Mouse (Mus musculus): ENCODE results near the gene Pigr.

The Pigr gene

GRCm38 (mm10) chr1:130829906-130830830, 3.7 kb downstream of the Pigr start:
- no peak for DNase-seq

GRCm38 (mm10) chr1:130832230-130833149, 6.0 kb downstream of the Pigr start:
- no peak for DNase-seq

GRCm38 (mm10) chr1:130835161-130835936, 8.9 kb downstream of the Pigr start:
- peak; percentile 52 to 69 for DNase-seq

GRCm38 (mm10) chr1:130838288-130838687, 11.8 kb downstream of the Pigr start:
- no peak for DNase-seq

- no peak for DNase-seq
Observed at GRCm38 (mm10) chr1:130840599-130841379, 14.3 kb downstream of the Pigr start.

- DNase-seq = no peak
Observed at GRCm38 (mm10) chr1:130841621-130842020, 15.1 kb downstream of the Pigr start.

- no peak for DNase-seq
Observed at GRCm38 (mm10) chr1:130844516-130844915, 18.0 kb downstream of the Pigr start.

- DNase-seq = no peak
Observed at GRCm38 (mm10) chr1:130849530-130850214, 23.2 kb downstream of the Pigr start.

- DNase-seq = no peak
Observed at GRCm38 (mm10) chr1:130850405-130850804, 23.9 kb downstream of the Pigr start.

- no peak for DNase-seq
Observed at GRCm38 (mm10) chr1:130854819-130855218, 28.3 kb downstream of the Pigr start.

- no peak for DNase-seq
Observed at GRCm38 (mm10) chr1:130855723-130856122, 29.2 kb downstream of the Pigr start.

- no peak for DNase-seq
Observed at GRCm38 (mm10) chr1:130857456-130857855, 31.0 kb downstream of the Pigr start.

- DNase-seq = peak; percentile 40 to 44
Observed at GRCm38 (mm10) chr1:130864238-130864637, 37.8 kb downstream of the Pigr start.

- DNase-seq = peak in 1 of 2 experiments; percentile 15
Observed at GRCm38 (mm10) chr1:130864741-130865140, 38.3 kb downstream of the Pigr start.

- no peak for DNase-seq
Observed at GRCm38 (mm10) chr1:130865541-130866221, 39.2 kb downstream of the Pigr start, which contains the start of gene Fcmr. TSS of gene Fcmr (plus strand) at chr1:130865669.

GRCm38 (mm10) chr1:130872912-130873311, 46.4 kb downstream of the Pigr start:
- no peak for DNase-seq

GRCm38 (mm10) chr1:130875139-130875538, 48.7 kb downstream of the Pigr start:
- peak; percentile 52 to 68 for DNase-seq

- DNase-seq = no peak
Observed at GRCm38 (mm10) chr1:130875910-130876309, 49.4 kb downstream of the Pigr start.

GRCm38 (mm10) chr1:130876931-130877509, 50.5 kb downstream of the Pigr start:
- peak; percentile 24 to 71 for DNase-seq

Data from cerebellum, postnatal 25 days (tissue).